Mouse (Mus musculus): ENCODE results near the gene Rxfp2. TPM values are rescaled to one million over a fixed set of nuclear protein-coding genes. Genes with fewer than 3 reads are reported as not detected.

Gene Rxfp2
- polyA plus RNA-seq, 1 experiment from 2014 or later = 0.37 TPM

DNA sequence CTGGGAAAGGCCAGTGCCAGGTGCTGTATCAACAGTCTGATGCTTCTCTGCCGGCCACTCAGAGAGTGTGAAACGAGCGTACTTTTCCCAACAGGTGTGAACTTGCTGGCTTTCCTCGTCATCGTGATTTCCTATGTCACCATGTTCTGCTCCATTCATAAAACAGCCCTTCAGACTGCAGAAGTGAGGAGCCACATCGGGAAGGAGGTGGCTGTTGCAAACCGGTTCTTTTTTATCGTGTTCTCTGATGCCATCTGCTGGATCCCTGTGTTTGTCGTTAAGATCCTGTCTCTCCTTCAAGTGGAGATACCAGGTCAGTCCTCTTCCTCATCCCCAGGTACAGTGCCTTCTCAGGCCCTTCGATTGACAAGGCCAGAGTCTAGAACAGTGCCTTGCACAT, 51.6 kb downstream of the Rxfp2 start:
- H3K4me1 ChIP-seq (ENCODE audit: control insufficient read depth, insufficient read depth, low read length) = no peaks in the 10 kb centered on the region
- H3K9me3 ChIP-seq (replicated peaks; ENCODE audit: control insufficient read depth, low read length) = no peaks in the 10 kb centered on the region
- 16% methylated on average over 10 of the region's 10 CpGs for WGBS (ENCODE audit: insufficient replicate concordance)
- no peak overlapping the region for H3K27ac ChIP-seq (ENCODE audit: low read depth, low read length)
- no peaks in the 10 kb centered on the region for H3K36me3 ChIP-seq (ENCODE audit: control insufficient read depth, insufficient read depth, low read length)
- H3K4me2 ChIP-seq = no peak overlapping the region
- ATAC-seq (replicated peaks; ENCODE audit: insufficient number of reproducible peaks, low FRiP score, low TSS enrichment) = no peak
- H3K9ac ChIP-seq (ENCODE audit: low read depth, low read length) = no peak overlapping the region
- H3K4me3 ChIP-seq (ENCODE audit: low read depth, low read length) = no peak overlapping the region
- no peaks in the 10 kb centered on the region for H3K27me3 ChIP-seq (ENCODE audit: control insufficient read depth, insufficient read depth, low read length)

DNA sequence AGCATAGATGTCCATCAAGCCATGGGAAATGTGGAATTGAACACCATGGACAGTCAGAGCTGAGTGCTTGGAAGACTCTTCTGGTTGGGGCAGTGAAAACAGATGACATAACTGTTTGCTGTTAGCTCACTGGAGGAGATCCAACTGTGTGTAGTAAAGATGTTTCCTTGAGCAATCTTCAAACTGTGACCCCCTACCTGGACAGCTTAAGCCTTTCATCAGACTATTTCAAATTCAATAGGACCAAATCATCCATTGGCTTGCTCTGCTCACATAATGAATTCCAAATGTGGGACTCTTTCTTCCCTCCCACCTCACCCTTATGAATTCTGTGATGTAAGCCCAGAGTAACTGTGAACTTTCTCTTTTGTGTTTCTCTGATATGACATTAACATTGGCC, 53.3 kb downstream of the Rxfp2 start:
- H3K36me3 ChIP-seq (ENCODE audit: control insufficient read depth, insufficient read depth, low read length) = no peaks in the 10 kb centered on the region
- no peak overlapping the region for H3K4me2 ChIP-seq
- H3K9me3 ChIP-seq (replicated peaks; ENCODE audit: control insufficient read depth, low read length) = no peaks in the 10 kb centered on the region
- no peak overlapping the region for H3K4me3 ChIP-seq (ENCODE audit: low read depth, low read length)
- no peak overlapping the region for H3K27ac ChIP-seq (ENCODE audit: low read depth, low read length)
- ATAC-seq (replicated peaks; ENCODE audit: insufficient number of reproducible peaks, low FRiP score, low TSS enrichment) = no peak
- H3K9ac ChIP-seq (ENCODE audit: low read depth, low read length) = no peak overlapping the region
- no peaks in the 10 kb centered on the region for H3K4me1 ChIP-seq (ENCODE audit: control insufficient read depth, insufficient read depth, low read length)
- H3K27me3 ChIP-seq (ENCODE audit: control insufficient read depth, insufficient read depth, low read length) = no peaks in the 10 kb centered on the region

DNA sequence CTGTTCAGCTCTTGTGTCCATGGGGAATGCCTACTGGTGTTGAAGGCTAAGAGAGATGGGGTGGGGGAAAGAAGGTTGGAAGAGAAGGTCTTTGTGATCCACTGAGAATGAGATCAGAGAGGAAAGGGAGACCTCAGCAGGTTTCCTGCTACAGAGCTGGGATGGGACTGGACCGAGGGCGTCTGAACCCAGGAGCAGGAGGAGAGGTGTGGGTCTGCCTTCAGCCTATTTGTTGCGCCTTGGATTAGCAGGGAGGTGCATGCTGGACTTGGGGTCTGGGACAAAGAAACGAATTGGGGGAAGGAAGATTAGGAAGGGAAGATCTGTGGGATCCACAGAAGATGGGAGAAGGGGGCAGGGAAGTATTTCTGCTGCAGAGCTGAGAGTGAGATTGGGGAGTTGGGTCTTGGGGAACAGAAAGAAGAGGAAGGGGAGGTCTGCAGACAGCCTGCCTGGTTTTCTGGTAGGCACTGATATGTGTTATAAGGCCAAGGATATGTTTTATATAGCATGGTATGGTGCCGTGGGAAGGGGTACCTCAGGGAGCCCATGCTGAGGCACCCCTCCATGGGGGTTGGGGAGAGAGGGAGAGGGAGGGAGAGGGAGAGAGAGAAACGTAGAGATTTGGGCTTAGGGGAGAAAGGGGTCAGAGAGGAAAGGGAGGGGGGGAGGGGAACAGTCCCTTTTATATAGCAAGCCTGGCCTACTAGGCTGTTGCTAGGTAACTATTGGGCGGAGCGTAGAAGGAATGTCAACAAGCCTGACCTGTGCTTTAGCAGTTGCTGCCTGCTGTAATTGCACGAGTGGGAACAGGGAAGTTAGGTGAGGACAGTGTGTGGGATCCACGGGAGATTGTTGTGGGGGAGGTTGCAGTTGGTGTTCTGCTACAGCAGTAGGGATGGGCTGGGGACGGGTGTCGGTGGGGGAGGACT, 61.7 kb downstream of the Rxfp2 start:
- peak overlapping the region; percentile 38 for H3K4me2 ChIP-seq
- no peaks in the 10 kb centered on the region for H3K9me3 ChIP-seq (replicated peaks; ENCODE audit: control insufficient read depth, low read length)
- WGBS (ENCODE audit: insufficient replicate concordance) = 24% methylated on average over 12 of the region's 12 CpGs
- H3K27me3 ChIP-seq (ENCODE audit: control insufficient read depth, insufficient read depth, low read length) = no peaks in the 10 kb centered on the region
- no peak overlapping the region for H3K4me3 ChIP-seq (ENCODE audit: low read depth, low read length)
- H3K36me3 ChIP-seq (ENCODE audit: control insufficient read depth, insufficient read depth, low read length) = no peaks in the 10 kb centered on the region
- no peak for ATAC-seq (replicated peaks; ENCODE audit: insufficient number of reproducible peaks, low FRiP score, low TSS enrichment)
- H3K9ac ChIP-seq (ENCODE audit: low read depth, low read length) = no peak overlapping the region
- no peak overlapping the region for H3K27ac ChIP-seq (ENCODE audit: low read depth, low read length)
- H3K4me1 ChIP-seq (ENCODE audit: control insufficient read depth, insufficient read depth, low read length) = peaks cover 4% of the 10 kb centered on the region; the same call in 1 of the 2 replicates

DNA sequence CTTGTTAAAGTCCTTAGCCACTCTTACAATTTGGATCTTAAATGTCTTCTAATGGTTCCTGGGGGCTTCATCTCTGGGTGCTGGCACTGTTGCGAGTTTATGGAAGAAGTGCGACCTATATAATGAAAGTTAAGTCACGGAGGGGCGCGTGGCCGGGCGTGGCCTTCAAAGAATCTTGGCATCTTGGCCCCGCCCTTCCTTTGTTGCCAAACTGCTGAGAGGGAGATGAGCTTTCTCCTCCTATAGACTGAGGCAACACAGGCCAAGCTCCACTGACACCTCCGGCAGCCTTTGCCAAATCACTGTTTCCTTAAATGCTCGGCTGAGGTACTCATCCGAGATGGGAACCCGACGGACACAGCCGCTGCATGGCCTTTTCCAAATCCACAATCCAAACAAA, 64.2 kb downstream of the Rxfp2 start:
- H3K9ac ChIP-seq (ENCODE audit: low read depth, low read length) = no peak overlapping the region
- peaks cover 4% of the 10 kb centered on the region; the same call in 1 of the 2 replicates for H3K4me1 ChIP-seq (ENCODE audit: control insufficient read depth, insufficient read depth, low read length)
- no peaks in the 10 kb centered on the region for H3K9me3 ChIP-seq (replicated peaks; ENCODE audit: control insufficient read depth, low read length)
- no peak overlapping the region for H3K4me3 ChIP-seq (ENCODE audit: low read depth, low read length)
- no peak overlapping the region for H3K27ac ChIP-seq (ENCODE audit: low read depth, low read length)
- H3K27me3 ChIP-seq (ENCODE audit: control insufficient read depth, insufficient read depth, low read length) = no peaks in the 10 kb centered on the region
- WGBS (ENCODE audit: insufficient replicate concordance) = 76% methylated on average over 14 of the region's 14 CpGs
- no peak for ATAC-seq (replicated peaks; ENCODE audit: insufficient number of reproducible peaks, low FRiP score, low TSS enrichment)
- no peaks in the 10 kb centered on the region for H3K36me3 ChIP-seq (ENCODE audit: control insufficient read depth, insufficient read depth, low read length)
- H3K4me2 ChIP-seq = no peak overlapping the region

DNA sequence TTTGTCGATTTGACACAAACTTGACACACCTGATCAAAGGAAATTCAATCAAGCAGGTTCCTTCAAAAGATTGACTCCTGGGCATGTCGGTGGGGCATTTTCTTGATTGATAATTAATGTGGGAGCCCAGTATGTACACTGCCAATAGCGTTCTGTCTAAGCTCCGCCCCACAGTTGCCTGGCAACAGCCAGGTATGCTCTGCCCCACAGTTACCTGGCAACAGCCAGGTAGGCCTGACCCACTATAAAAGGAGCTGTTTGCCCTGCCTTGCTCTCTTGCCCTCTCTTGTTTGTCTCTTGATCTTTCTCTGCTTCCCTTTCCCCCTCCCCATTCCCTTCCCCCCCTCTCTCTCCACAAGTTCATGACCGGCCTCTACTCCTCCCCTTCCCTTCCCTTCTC, 64.7 kb downstream of the Rxfp2 start:
- Histone ChIP-seq H3K4me3 (ENCODE audit: low read depth, low read length) (no peak overlapping the region), H3K27me3 (ENCODE audit: control insufficient read depth, insufficient read depth, low read length) (no peaks in the 10 kb centered on the region), H3K36me3 (ENCODE audit: control insufficient read depth, insufficient read depth, low read length) (no peaks in the 10 kb centered on the region), H3K9me3 (replicated peaks; ENCODE audit: control insufficient read depth, low read length) (no peaks in the 10 kb centered on the region), H3K9ac (ENCODE audit: low read depth, low read length) (no peak overlapping the region), H3K27ac (ENCODE audit: low read depth, low read length) (no peak overlapping the region), H3K4me1 (ENCODE audit: control insufficient read depth, insufficient read depth, low read length) (peaks cover 4% of the 10 kb centered on the region; the same call in 1 of the 2 replicates), H3K4me2 (no peak overlapping the region)
- no peak for ATAC-seq (replicated peaks; ENCODE audit: insufficient number of reproducible peaks, low FRiP score, low TSS enrichment)
- 58% methylated on average over 5 of the region's 5 CpGs for WGBS (ENCODE audit: insufficient replicate concordance)

DNA sequence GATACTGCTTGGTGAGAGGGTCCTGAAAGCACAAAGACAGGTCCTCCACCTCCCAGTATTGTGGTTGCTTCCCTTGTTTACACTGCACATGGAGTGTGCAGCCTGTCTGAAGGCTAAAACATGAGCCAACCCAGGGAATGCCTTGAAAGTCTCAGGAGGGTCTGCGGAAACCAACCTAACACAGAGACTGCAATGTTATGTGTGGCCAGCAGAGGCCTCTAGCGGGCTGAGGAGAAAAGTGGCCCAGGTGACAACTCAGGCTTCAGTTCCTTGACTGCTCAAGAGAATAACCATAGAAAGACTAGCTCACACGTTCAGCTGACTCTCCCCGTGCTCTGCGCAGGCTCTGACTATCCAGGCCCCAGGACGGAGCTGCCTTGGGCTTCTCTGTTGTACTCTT, 79.1 kb downstream of the Rxfp2 start:
- H3K4me2 ChIP-seq = no peak overlapping the region
- no peaks in the 10 kb centered on the region for H3K27me3 ChIP-seq (ENCODE audit: control insufficient read depth, insufficient read depth, low read length)
- 6% methylated on average over 6 of the region's 6 CpGs for WGBS (ENCODE audit: insufficient replicate concordance)
- no peaks in the 10 kb centered on the region for H3K4me1 ChIP-seq (ENCODE audit: control insufficient read depth, insufficient read depth, low read length)
- H3K4me3 ChIP-seq (ENCODE audit: low read depth, low read length) = no peak overlapping the region
- no peak overlapping the region for H3K9ac ChIP-seq (ENCODE audit: low read depth, low read length)
- no peak overlapping the region for H3K27ac ChIP-seq (ENCODE audit: low read depth, low read length)
- ATAC-seq (replicated peaks; ENCODE audit: insufficient number of reproducible peaks, low FRiP score, low TSS enrichment) = peak; percentile 14
- H3K9me3 ChIP-seq (replicated peaks; ENCODE audit: control insufficient read depth, low read length) = no peaks in the 10 kb centered on the region
- H3K36me3 ChIP-seq (ENCODE audit: control insufficient read depth, insufficient read depth, low read length) = no peaks in the 10 kb centered on the region

DNA sequence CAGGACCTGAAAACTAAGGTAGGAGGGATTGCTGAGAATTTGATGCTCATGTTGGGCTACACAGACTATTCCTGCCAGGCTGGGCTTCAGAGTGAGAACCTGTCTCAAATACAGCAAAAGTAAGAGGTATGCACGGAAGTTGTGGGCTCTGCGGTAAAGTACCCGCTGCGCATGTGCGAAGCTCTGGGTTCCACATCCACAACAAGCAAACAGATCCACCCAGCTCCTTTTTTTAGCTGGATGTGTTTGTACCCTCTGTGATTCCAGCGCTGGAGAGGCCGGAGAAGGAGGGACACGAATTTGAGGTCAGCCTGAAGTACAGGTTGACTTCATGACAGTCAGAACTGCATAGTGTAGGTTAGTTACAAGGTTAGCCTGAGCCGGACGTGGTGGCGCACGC, 80.3 kb downstream of the Rxfp2 start:
- Histone ChIP-seq H3K9ac (ENCODE audit: low read depth, low read length) (no peak overlapping the region), H3K36me3 (ENCODE audit: control insufficient read depth, insufficient read depth, low read length) (no peaks in the 10 kb centered on the region), H3K4me1 (ENCODE audit: control insufficient read depth, insufficient read depth, low read length) (no peaks in the 10 kb centered on the region), H3K9me3 (replicated peaks; ENCODE audit: control insufficient read depth, low read length) (no peaks in the 10 kb centered on the region), H3K27ac (ENCODE audit: low read depth, low read length) (no peak overlapping the region), H3K4me3 (ENCODE audit: low read depth, low read length) (no peak overlapping the region), H3K27me3 (ENCODE audit: control insufficient read depth, insufficient read depth, low read length) (no peaks in the 10 kb centered on the region), H3K4me2 (no peak overlapping the region)
- 87% methylated on average over 12 of the region's 12 CpGs for WGBS (ENCODE audit: insufficient replicate concordance)
- ATAC-seq (replicated peaks; ENCODE audit: insufficient number of reproducible peaks, low FRiP score, low TSS enrichment) = no peak

DNA sequence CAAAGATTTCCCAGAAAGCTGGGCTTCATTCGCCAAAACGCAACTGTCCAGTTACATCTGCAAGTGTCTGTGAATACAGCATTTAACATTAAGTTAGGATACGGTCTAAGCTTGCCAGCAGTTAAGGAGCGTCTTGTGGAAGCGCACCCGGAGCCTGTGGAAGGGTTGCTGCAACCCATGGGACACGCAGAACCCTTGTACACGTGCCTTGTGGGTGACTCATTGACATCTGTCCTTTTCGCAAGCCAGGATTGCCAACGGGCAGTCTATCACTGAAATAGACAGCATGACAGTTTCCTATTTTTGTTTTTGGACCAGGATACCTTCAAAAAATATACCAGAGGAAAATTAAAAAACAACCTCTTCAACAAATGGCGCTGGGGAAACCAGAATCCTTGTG, 83.3 kb downstream of the Rxfp2 start:
- Histone ChIP-seq H3K4me3 (ENCODE audit: low read depth, low read length) (no peak overlapping the region), H3K36me3 (ENCODE audit: control insufficient read depth, insufficient read depth, low read length) (no peaks in the 10 kb centered on the region), H3K27ac (ENCODE audit: low read depth, low read length) (no peak overlapping the region), H3K4me2 (no peak overlapping the region), H3K9me3 (replicated peaks; ENCODE audit: control insufficient read depth, low read length) (no peaks in the 10 kb centered on the region), H3K27me3 (ENCODE audit: control insufficient read depth, insufficient read depth, low read length) (no peaks in the 10 kb centered on the region), H3K4me1 (ENCODE audit: control insufficient read depth, insufficient read depth, low read length) (no peaks in the 10 kb centered on the region), H3K9ac (ENCODE audit: low read depth, low read length) (no peak overlapping the region)
- no peak for ATAC-seq (replicated peaks; ENCODE audit: insufficient number of reproducible peaks, low FRiP score, low TSS enrichment)
- WGBS (ENCODE audit: insufficient replicate concordance) = 81% methylated on average over 11 of the region's 11 CpGs

DNA sequence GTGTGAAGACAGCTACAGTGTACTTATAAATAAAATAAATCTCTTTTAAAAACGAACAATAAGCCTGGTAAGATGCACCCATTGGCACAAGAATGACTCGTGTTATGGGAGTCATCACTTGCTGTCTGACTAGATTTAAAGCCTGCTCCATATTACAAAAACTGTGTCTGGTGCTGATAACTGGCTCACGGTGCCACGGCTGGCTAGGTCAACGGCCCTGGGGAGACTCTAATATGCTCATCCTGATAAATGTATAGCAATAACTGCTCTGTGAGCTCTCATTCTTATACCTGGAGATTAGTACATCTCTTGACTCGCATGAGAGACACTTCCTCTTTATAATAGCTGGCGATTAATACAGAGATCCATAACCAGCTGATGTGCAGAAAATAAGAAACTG, 87.9 kb downstream of the Rxfp2 start:
- Histone ChIP-seq H3K36me3 (ENCODE audit: control insufficient read depth, insufficient read depth, low read length) (no peaks in the 10 kb centered on the region), H3K9ac (ENCODE audit: low read depth, low read length) (no peak overlapping the region), H3K4me3 (ENCODE audit: low read depth, low read length) (no peak overlapping the region), H3K27me3 (ENCODE audit: control insufficient read depth, insufficient read depth, low read length) (no peaks in the 10 kb centered on the region), H3K4me1 (ENCODE audit: control insufficient read depth, insufficient read depth, low read length) (no peaks in the 10 kb centered on the region), H3K27ac (ENCODE audit: low read depth, low read length) (no peak overlapping the region), H3K4me2 (no peak overlapping the region), H3K9me3 (replicated peaks; ENCODE audit: control insufficient read depth, low read length) (no peaks in the 10 kb centered on the region)
- no peak for ATAC-seq (replicated peaks; ENCODE audit: insufficient number of reproducible peaks, low FRiP score, low TSS enrichment)
- whole genome bisulfite sequencing (ENCODE audit: insufficient replicate concordance) = 79% methylated on average over 7 of the region's 7 CpGs

Measured in heart, embryonic 11.5 days (tissue).